Mouse (Mus musculus) heart, adult 8-10 months (tissue): ENCODE data around the gene Mrgprb2. TPM values are rescaled to one million over a fixed set of nuclear protein-coding genes. Genes with fewer than 3 reads are reported as not detected.

Experiments
- DNase-seq: peaks from one replicate; pipeline ENCODE4 v3.0.0; 2022; ENCODE audit warnings: low spot score
- total RNA-seq, 4 experiments: library from RNA; stranded (reverse); gene quantifications; 2 replicates each; pipeline ENCODE4 v1.2.4; 2022

Mrgprb2 gene
- total RNA-seq, result under 1 TPM in 1 of 4 experiments, not detected in 3; 0.11 TPM

DNA sequence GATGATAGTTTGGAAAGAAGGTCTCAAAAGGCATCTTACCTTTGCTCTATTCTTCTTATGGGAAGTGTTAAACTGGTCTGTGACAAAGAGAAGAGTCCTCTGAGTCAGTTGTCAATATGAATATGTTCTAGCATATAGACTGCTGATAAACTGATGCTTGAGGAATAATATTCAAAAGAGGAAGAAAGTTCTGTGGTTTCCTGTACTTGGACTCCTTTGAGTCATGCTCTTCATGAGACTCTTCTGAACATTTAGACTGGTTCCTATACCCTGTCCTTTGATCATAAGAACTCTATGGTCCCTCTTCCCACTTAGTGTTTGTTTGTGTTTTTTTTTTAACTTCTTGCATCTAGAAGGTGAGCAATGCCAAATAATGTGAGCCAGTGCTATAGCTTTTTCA is at the start of gene Mrgprb2:
TSS of gene Mrgprb2 (minus strand) at position 101 of the 400 bp plus-strand sequence.
- DNase-seq, result no peak

Other genes starting within 250 kb of the Mrgprb2 start
- not detected for gene Mrgprb8, start 169.6 kb downstream of the Mrgprb2 start, total RNA-seq
- under 1 TPM in 1 of 4 experiments, not detected in 3; 0.05 TPM for gene Mrgprb1, start 101.7 kb downstream of the Mrgprb2 start, total RNA-seq
- gene Mrgprx2, start 58.8 kb downstream of the Mrgprb2 start, total RNA-seq, result under 1 TPM in 1 of 4 experiments, not detected in 3; 0.09 TPM
- not detected for gene Mrgprb3, start 85.7 kb upstream of the Mrgprb2 start, total RNA-seq
- 10 to 100 TPM; 11.2 to 13.8 (median 12.7) TPM for gene Zdhhc13, start 230.9 kb upstream of the Mrgprb2 start, total RNA-seq